Mouse (Mus musculus): ENCODE results near the gene Defb41. TPM values are rescaled to one million over a fixed set of nuclear protein-coding genes. Genes with fewer than 3 reads are reported as not detected.

Gene Defb41
- polyA plus RNA-seq (2014; fragmentation: Illumina TruSeq; extraction: RNeasy Lipid Tissue Mini Kit (QIAGEN cat#74804); ENCODE audit: low replicate concordance), result not detected

GRCm38 (mm10) chr1:18265038-18265437 lies at the start of gene Defb41:
Gene Defb41, minus strand, starts transcription at chr1:18265138.

GRCm38 (mm10) chr1:18237343-18237742 lies 27.6 kb downstream of the Defb41 start, which contains the start of gene Defb18:
Gene Defb18, minus strand, starts transcription at chr1:18237443.

Other genes starting within 250 kb of the Defb41 start
- gene Crisp4, start 119.2 kb downstream of the Defb41 start, polyA plus RNA-seq (2014; fragmentation: Illumina TruSeq; extraction: RNeasy Lipid Tissue Mini Kit (QIAGEN cat#74804); ENCODE audit: low replicate concordance), result not detected
- gene Defb18, start 27.7 kb downstream of the Defb41 start, polyA plus RNA-seq (2014; fragmentation: Illumina TruSeq; extraction: RNeasy Lipid Tissue Mini Kit (QIAGEN cat#74804); ENCODE audit: low replicate concordance), result not detected